Mouse (Mus musculus): Measurements from ENCODE around the gene Vmn1r69.

Gene Vmn1r69

DNA sequence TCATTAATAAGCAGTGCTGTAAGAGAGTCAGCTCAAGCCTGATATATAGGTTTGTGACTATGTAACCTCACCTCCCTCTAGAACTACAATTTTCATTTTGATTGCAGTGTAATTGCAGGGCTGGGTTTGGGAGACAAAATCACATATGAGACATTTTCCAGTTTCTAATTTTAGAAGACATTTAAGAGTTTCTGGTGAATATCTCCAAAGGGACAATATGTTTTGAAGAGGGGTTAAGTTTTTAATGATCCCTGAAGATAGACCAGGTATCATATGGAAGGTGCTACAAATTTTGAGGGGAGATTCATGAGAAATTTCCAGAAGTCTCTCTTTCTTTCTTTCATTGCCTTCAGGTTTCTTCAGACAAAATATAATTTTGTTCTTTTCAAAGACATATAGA, at the start of gene Vmn1r69:
Gene Vmn1r69, minus strand, starts transcription at position 101 of the 400 bp plus-strand sequence.
- DNase-seq = no peak

GRCm38 (mm10) chr7:10631232-10631631, 17.8 kb upstream of the Vmn1r69 start, which contains the start of gene Vmn1r70:
Gene Vmn1r70, plus strand, starts transcription at chr7:10631532.
- DNase-seq = no peak

DNA sequence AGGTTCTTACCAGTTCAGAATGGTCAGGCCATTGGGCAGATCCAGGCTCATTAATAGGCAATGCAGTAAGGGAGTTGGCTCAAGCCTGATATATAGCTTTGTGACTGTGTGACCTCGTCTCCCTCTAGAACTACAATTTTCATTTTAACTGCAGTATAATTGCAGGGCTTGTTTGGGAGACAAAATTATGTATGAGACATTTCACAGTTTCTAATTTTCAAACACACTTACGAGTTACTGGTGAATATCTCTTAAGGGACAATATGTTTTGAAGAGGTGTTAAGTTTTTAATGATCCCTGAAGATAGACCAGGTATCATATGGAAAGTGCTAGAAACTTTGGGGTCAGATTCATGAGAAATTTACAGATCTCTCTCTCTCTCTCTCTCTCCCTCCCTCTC, 55.1 kb downstream of the Vmn1r69 start, which contains the start of gene Vmn1r68:
Gene Vmn1r68, minus strand, starts transcription at position 101 of the 400 bp plus-strand sequence.
- no peak for DNase-seq
